Comparison of ENCODE assay signal across 11 mouse cellular contexts in the genomic region with DNA sequence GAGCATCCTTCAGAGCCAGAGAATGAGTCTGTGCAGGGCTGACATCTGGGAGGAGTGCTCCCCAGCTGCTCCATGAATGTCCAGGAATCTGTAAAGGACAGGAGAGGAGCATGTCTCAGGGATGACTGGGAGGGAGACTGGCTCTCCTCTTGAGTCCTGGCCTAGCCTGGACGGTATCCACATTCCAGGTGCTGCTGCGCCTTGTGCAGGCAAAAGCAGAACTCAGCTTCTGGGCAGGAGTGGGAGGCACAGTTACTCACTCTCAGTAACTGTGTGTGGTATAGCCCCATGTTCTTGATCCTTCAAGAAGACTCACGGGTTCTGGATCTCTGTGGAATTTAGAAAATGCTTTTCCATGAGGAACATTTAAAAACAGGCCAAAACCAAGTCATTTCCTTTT. TPM values are rescaled to one million over a fixed set of nuclear protein-coding genes. Genes with fewer than 3 reads are reported as not detected.
DNase-seq lines count a peak whose midpoint lies in the region; ATAC-seq and TF ChIP-seq lines count a peak whose summit lies in the region.
"Had no signal": no experiment of that assay in that cellular context is flagged by ENCODE, and none has a peak within 500 bp of the region (broad histone marks: within the 10 kb centered on the region; RNA-seq: fewer than 3 reads in every experiment).

No protein-coding gene starts in this region.

- ATAC-seq in frontal cortex, adult (ENCODE audit: low TSS enrichment) = peak; percentile 36; the same call in 1 of the 2 replicates
- peak; percentile 6; the same call in 1 of the 2 replicates for ATAC-seq in liver, embryonic 15.5 days (ENCODE audit: insufficient read depth)
- no peak for ATAC-seq in liver, embryonic 11.5 days (replicated peaks; ENCODE audit: low FRiP score)
- ATAC-seq in embryonic facial prominence, embryonic 15.5 days (ENCODE audit: insufficient number of reproducible peaks, low FRiP score, low TSS enrichment, low read depth) = no peak

- H3K79me2 ChIP-seq in myocyte (ENCODE audit: control insufficient read depth, insufficient read depth) = peaks cover 36% of the 10 kb centered on the region

- no peaks in the 10 kb centered on the region for H3K27me3 ChIP-seq in liver, embryonic 15.5 days
- H3K27me3 ChIP-seq in liver, embryonic 11.5 days (replicated peaks; ENCODE audit: control insufficient read depth, insufficient read depth, low read length) = no peaks in the 10 kb centered on the region
- no peaks in the 10 kb centered on the region for H3K27me3 ChIP-seq in embryonic facial prominence, embryonic 15.5 days
- no peaks in the 10 kb centered on the region for H3K27me3 ChIP-seq in myocyte (ENCODE audit: control insufficient read depth, insufficient read depth, insufficient read length)
- H3K27me3 ChIP-seq: heart, embryonic 13.5 days had no signal

- H3K4me3 ChIP-seq in liver, embryonic 15.5 days (replicated peaks) = no peak overlapping the region
- H3K4me3 ChIP-seq in liver, embryonic 11.5 days (ENCODE audit: low read depth, low read length) = no peak overlapping the region
- H3K4me3 ChIP-seq in embryonic facial prominence, embryonic 15.5 days (replicated peaks) = no peak overlapping the region
- H3K4me3 ChIP-seq in myocyte = no peak overlapping the region
- H3K4me3 ChIP-seq: heart, embryonic 13.5 days had no signal

- no peak for DNase-seq in frontal cortex, postnatal 14 days (ENCODE audit: low spot score in 2 of 2)
- DNase-seq in liver, embryonic 11.5 days (ENCODE audit: low spot score) = no peak
- DNase-seq in B cell, adult 2 months = no peak
- no peak for DNase-seq in adrenal gland, postnatal 14 days
- DNase-seq: thymus, adult 2 months had no signal

- peaks cover 3% of the 10 kb centered on the region; the same call in 1 of the 2 replicates for H3K4me1 ChIP-seq in liver, embryonic 15.5 days (replicated peaks)
- no peaks in the 10 kb centered on the region for H3K4me1 ChIP-seq in liver, embryonic 11.5 days (replicated peaks; ENCODE audit: control insufficient read depth, insufficient read depth, low read length)
- H3K4me1 ChIP-seq in embryonic facial prominence, embryonic 15.5 days = peaks cover 29% of the 10 kb centered on the region

- H3K9ac ChIP-seq in liver, embryonic 15.5 days = no peak overlapping the region
- no peak overlapping the region for H3K9ac ChIP-seq in liver, embryonic 11.5 days (ENCODE audit: low read depth, low read length)
- H3K9ac ChIP-seq in embryonic facial prominence, embryonic 15.5 days = no peak overlapping the region

- no peak overlapping the region for H3K4me2 ChIP-seq in liver, embryonic 15.5 days
- no peak overlapping the region for H3K4me2 ChIP-seq in liver, embryonic 11.5 days
- H3K4me2 ChIP-seq in embryonic facial prominence, embryonic 15.5 days (replicated peaks) = no peak overlapping the region
- peak overlapping the region; percentile 1 for H3K4me2 ChIP-seq in myocyte (ENCODE audit: low read depth)
- H3K4me2 ChIP-seq: heart, embryonic 13.5 days; midbrain, embryonic 11.5 days had no signal

- H3K36me3 ChIP-seq in liver, embryonic 15.5 days (replicated peaks) = peaks cover 34% of the 10 kb centered on the region
- peaks cover 5% of the 10 kb centered on the region; the same call in 1 of the 2 replicates for H3K36me3 ChIP-seq in liver, embryonic 11.5 days (ENCODE audit: control insufficient read depth, insufficient read depth, low read length)
- H3K36me3 ChIP-seq in embryonic facial prominence, embryonic 15.5 days = peaks cover 20% of the 10 kb centered on the region
- H3K36me3 ChIP-seq in myocyte (ENCODE audit: control insufficient read depth, insufficient read depth) = peaks cover 23% of the 10 kb centered on the region

- no peak overlapping the region for H3K27ac ChIP-seq in liver, embryonic 15.5 days (replicated peaks)
- H3K27ac ChIP-seq in liver, embryonic 11.5 days (ENCODE audit: low read depth, low read length) = no peak overlapping the region
- peak overlapping the region; percentile 74 for H3K27ac ChIP-seq in embryonic facial prominence, embryonic 15.5 days (replicated peaks)

- no peak for TF ChIP-seq POLR2A in myocyte (IDR thresholded peaks at IDR 0.05; ENCODE audit: insufficient read length, low read depth)

- no peaks in the 10 kb centered on the region for H3K9me3 ChIP-seq in liver, embryonic 15.5 days (replicated peaks)
- no peaks in the 10 kb centered on the region for H3K9me3 ChIP-seq in liver, embryonic 11.5 days (ENCODE audit: control insufficient read depth, low read length)
- no peaks in the 10 kb centered on the region for H3K9me3 ChIP-seq in embryonic facial prominence, embryonic 15.5 days (replicated peaks)
- H3K9me3 ChIP-seq: heart, embryonic 13.5 days had no signal

- H3ac ChIP-seq in myocyte (ENCODE audit: control insufficient read depth, insufficient read length) = no peak overlapping the region

- 84% methylated on average over 3 of the region's 3 CpGs for WGBS in liver, embryonic 15.5 days (ENCODE audit: insufficient replicate concordance)
- WGBS in liver, embryonic 11.5 days = 91% methylated on average over 3 of the region's 3 CpGs
- 83% methylated on average over 3 of the region's 3 CpGs for WGBS in embryonic facial prominence, embryonic 15.5 days

TF ChIP-seq in myocyte, 11 proteins besides CTCF, POLR2A, EP300 and RAD21:
- TF ChIP-seq MAX (IDR thresholded peaks at IDR 0.05; ENCODE audit: low read depth) (no peak), SRF (IDR thresholded peaks at IDR 0.05; ENCODE audit: control insufficient read depth, insufficient read length, low read depth) (no peak), USF1 (IDR thresholded peaks at IDR 0.05; ENCODE audit: low read depth) (no peak), MYOD1 (IDR thresholded peaks at IDR 0.05; ENCODE audit: control insufficient read depth in 1 of 3, insufficient read length in 2 of 3, low read depth in 2 of 3) (no peak), TCF12 (IDR thresholded peaks at IDR 0.05; ENCODE audit: insufficient read depth, poor library complexity, severe bottlenecking) (no peak), TCF3 (IDR thresholded peaks at IDR 0.05; ENCODE audit: insufficient read length, low read depth) (no peak), E2F4 (IDR thresholded peaks at IDR 0.05; ENCODE audit: insufficient read depth) (no peak), MYOG (IDR thresholded peaks at IDR 0.05; ENCODE audit: control insufficient read depth in 1 of 3, insufficient read depth in 1 of 3, insufficient read length in 2 of 3, low read depth in 2 of 3) (no peak), POLR2AphosphoS2 (IDR thresholded peaks at IDR 0.05; ENCODE audit: insufficient read length, low read depth) (no peak), REST (IDR thresholded peaks at IDR 0.05; ENCODE audit: insufficient read depth, insufficient read length) (no peak), CEBPB (IDR thresholded peaks at IDR 0.05; ENCODE audit: insufficient read depth, poor library complexity, severe bottlenecking) (no peak)

RNA-seq across cellular contexts. Expression of gene Vac14, which starts 11.7 kb away (rescaled TPM):
- polyA plus RNA-seq in liver, embryonic 15.5 days (2015; fragmentation: Nextera tagmentation; extraction: Ambion mirVana) = 12.5 and 12.9 TPM in 2 replicates
- 34.1 and 38.9 TPM in 2 replicates for polyA plus RNA-seq in liver, embryonic 11.5 days (2014; fragmentation: Nextera tagmentation; extraction: Ambion mirVana)
- 17.5 and 18.6 TPM in 2 replicates for polyA plus RNA-seq in embryonic facial prominence, embryonic 15.5 days (2015; fragmentation: Nextera tagmentation; extraction: Ambion mirVana)
- polyA plus RNA-seq in myocyte (2012; fragmentation: generic; extraction: Trizol) = 26.8 TPM
- 25.0 and 25.8 TPM in 2 replicates for total RNA-seq in adrenal gland, postnatal 14 days (2021)

Comparison
In these comparisons a context has a peak if more than half of its experiments do, and no peak if none do; other contexts are left out.
1. ATAC-seq: peak in frontal cortex, adult (single experiment) and liver, embryonic 15.5 days (single experiment); none in liver, embryonic 11.5 days (single experiment) and embryonic facial prominence, embryonic 15.5 days (single experiment).